Mouse (Mus musculus) heart, postnatal 0 days (tissue): ENCODE measurements around the gene Rtl9. TPM values are rescaled to one million over a fixed set of nuclear protein-coding genes. Genes with fewer than 3 reads are reported as not detected.

ENCODE experiments used
- ATAC-seq: fragments of 200-750 bp; cut with Nextera tagmentation; 2 replicates; pipeline ENCODE4 v1.8.0; 2017; ENCODE audit warnings: low read depth, moderate number of reproducible peaks, moderate library complexity; ENCODE audit not compliant: insufficient read depth
- DNase-seq: peaks from one replicate; pipeline ENCODE4 v3.0.0-alpha.2; 2016; ENCODE audit warnings: low spot score
- H3K27ac ChIP-seq: fragments of 300-500 bp; sonication (generic); 2 replicates; pipeline ENCODE4 v1.5.1; 2014; ENCODE audit warnings: low read depth, mild to moderate bottlenecking
- H3K27me3 ChIP-seq: fragments of 300-500 bp; sonication (generic); 2 replicates; pipeline ENCODE4 v1.6.1; 2014; ENCODE audit warnings: low read length, mixed read lengths; ENCODE audit not compliant: control insufficient read depth, insufficient read depth
- H3K36me3 ChIP-seq: fragments of 300-500 bp; sonication (generic); replicated peaks from 2 replicates; pipeline ENCODE4 v1.6.1; 2014; ENCODE audit warnings: low read length, mixed read lengths; ENCODE audit not compliant: control insufficient read depth, insufficient read depth
- H3K4me1 ChIP-seq: fragments of 300-500 bp; sonication (generic); 2 replicates; pipeline ENCODE4 v1.6.1; 2014; ENCODE audit warnings: antibody characterized with exemption; ENCODE audit not compliant: control insufficient read depth, insufficient read depth
- H3K4me2 ChIP-seq: fragments of 300-500 bp; sonication (generic); 2 replicates; pipeline ENCODE4 v1.6.1; 2014; ENCODE audit warnings: low read depth, mild to moderate bottlenecking, low read length, moderate library complexity
- H3K4me3 ChIP-seq: fragments of 300-500 bp; sonication (generic); 2 replicates; pipeline ENCODE4 v1.5.1; 2014; ENCODE audit warnings: low read depth, low read length
- H3K9ac ChIP-seq: fragments of 300-500 bp; sonication (generic); replicated peaks from 2 replicates; pipeline ENCODE4 v1.6.1; 2014; ENCODE audit warnings: low read depth, low read length, mixed read lengths
- H3K9me3 ChIP-seq: fragments of 300-500 bp; sonication (generic); replicated peaks from 2 replicates; pipeline ENCODE4 v1.6.1; 2016; ENCODE audit warnings: low read length; ENCODE audit not compliant: control insufficient read depth
- CTCF ChIP-seq: IDR thresholded peaks from 2 replicates; pipeline ENCODE4 v1.5.1; 2016; ENCODE audit warnings: antibody characterized with exemption, control low read depth, low read depth
- EP300 ChIP-seq: IDR thresholded peaks from 2 replicates; pipeline ENCODE4 v1.6.1; 2016; ENCODE audit warnings: antibody characterized with exemption, low read depth
- WGBS: fragments of 180-500 bp; shearing (Covaris S2); extraction: QIAGEN DNeasy Blood & Tissue Kit; methylation state at CpG from one replicate; pipeline ENCODE4 v1.1.7; 2014; 5-methylcytosine and 5-hydroxymethylcytosine counted together
- polyA plus RNA-seq: library from polyadenylated mRNA; unstranded; fragments of >200 nt; fragmentation: Nextera tagmentation; extraction: Ambion mirVana; gene quantifications from 2 replicates; pipeline ENCODE4 v1.2.1, GENCODE M21; 2015
- total RNA-seq: library from RNA; depleted of rRNA; stranded (reverse); fragments of >200 nt; gene quantifications from 2 replicates; pipeline ENCODE4 v1.2.3, GENCODE M21; 2014; ENCODE audit warnings: low replicate concordance; rRNA removed

The Rtl9 gene
- total RNA-seq (1.6 and 2.6 TPM in 2 replicates), polyA plus RNA-seq (0.15 TPM in 2 replicates)

DNA sequence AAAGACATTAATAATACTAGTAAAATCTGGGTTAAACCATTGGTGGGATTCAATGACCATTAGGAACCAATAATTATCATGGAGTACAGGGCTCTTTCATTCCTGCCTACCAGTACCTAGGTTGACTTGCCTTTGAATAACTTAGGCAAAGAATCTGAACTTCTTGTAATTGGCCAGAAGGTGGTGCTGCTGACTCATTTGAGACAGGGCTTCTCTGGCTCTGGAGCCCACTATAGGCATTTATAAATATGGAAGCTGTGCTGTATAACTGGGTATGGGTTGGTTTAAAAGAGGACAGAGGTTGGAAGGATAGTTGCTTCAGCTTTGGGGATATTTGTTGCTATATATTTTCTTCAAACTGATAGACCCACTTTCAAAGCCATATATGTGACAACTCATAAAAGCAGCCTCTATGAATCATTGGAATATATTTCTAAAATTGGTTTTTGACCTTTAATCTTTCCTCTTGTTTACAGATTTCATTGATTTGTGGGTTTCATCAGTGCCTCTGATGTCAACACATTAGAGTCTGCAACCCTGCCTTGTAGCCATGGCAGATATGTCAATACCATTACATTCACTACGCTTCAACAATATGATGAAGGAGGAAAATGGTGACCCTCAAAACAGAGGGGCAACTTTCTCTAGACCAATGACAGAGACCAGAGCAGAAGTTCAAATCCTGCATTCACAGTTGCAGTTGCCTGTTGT is at the start of gene Rtl9:
Rtl9 (plus strand) TSS at position 551 of the 711 bp plus-strand sequence.
- DNase-seq (peak; percentile 33), ATAC-seq (no peak)
- Histone ChIP-seq H3K27me3 (0 out of 2 replicates have a peak, but pooled peaks cover 3% of the 10 kb centered on the region), H3K4me1 (no peaks in the 10 kb centered on the region), H3K9me3 (no peaks in the 10 kb centered on the region), H3K36me3 (no peaks in the 10 kb centered on the region), H3K27ac (no peak within 1 kb of the TSS), H3K4me2 (no peak within 1 kb of the TSS), H3K9ac (no peak within 1 kb of the TSS), H3K4me3 (no peak within 1 kb of the TSS)
- WGBS, result 95% methylated on average over 1 of the region's 1 CpGs
- TF ChIP-seq CTCF (peak; percentile 64), EP300 (no peak)

- ATAC-seq, result no peak
- H3K9ac ChIP-seq, result no peak overlapping the region
Observed at GRCm38 (mm10) chrX:143051478-143051877, 47.9 kb upstream of the Rtl9 start.

GRCm38 (mm10) chrX:143051921-143052320 is 47.5 kb upstream of the Rtl9 start:
- no peak for TF ChIP-seq CTCF
- TF ChIP-seq EP300, result no peak
- Histone ChIP-seq H3K9me3 (no peaks in the 10 kb centered on the region), H3K27ac (no peak overlapping the region), H3K27me3 (no peaks in the 10 kb centered on the region), H3K9ac (no peak overlapping the region), H3K4me2 (no peak overlapping the region), H3K36me3 (no peaks in the 10 kb centered on the region), H3K4me3 (no peak overlapping the region), H3K4me1 (no peaks in the 10 kb centered on the region)
- ATAC-seq (no peak), DNase-seq (no peak)
- 60% methylated on average over 4 of the region's 4 CpGs for WGBS

More at GRCm38 (mm10) chrX:143051478-143051877, 47.9 kb upstream of the Rtl9 start:
- TF ChIP-seq CTCF, result peak; percentile 57
- no peak for TF ChIP-seq EP300
- Histone ChIP-seq H3K4me1 (no peaks in the 10 kb centered on the region), H3K27me3 (no peaks in the 10 kb centered on the region), H3K4me3 (no peak overlapping the region), H3K27ac (no peak overlapping the region), H3K4me2 (no peak overlapping the region), H3K9me3 (no peaks in the 10 kb centered on the region), H3K36me3 (no peaks in the 10 kb centered on the region)
- no peak for DNase-seq

DNA sequence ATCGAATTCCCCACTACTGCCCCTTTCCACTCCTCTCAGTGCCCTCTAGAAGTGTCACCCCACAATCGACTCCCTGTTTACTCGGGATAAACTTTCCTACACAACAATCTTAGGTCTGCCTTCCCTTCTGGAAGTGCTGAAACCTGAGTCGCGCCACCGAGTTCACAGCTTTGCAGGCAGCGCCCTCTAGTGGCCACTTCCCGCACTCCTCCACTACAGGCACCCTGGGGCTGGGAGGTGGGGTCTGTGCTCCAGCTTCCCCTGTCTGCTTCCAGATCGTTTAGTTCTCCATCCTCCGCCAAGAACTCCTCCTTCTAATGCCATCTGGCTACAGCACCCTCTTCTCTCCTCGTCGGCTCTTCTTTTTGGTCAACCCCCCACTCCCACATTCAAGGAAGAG is 40.6 kb upstream of the Rtl9 start:
- Histone ChIP-seq H3K4me3 (peak overlapping the region; percentile 13; the same call in 1 of the 2 replicates), H3K4me2 (peak overlapping the region; percentile 51), H3K9ac (no peak overlapping the region), H3K36me3 (no peaks in the 10 kb centered on the region), H3K9me3 (no peaks in the 10 kb centered on the region), H3K27me3 (no peaks in the 10 kb centered on the region), H3K4me1 (no peaks in the 10 kb centered on the region), H3K27ac (no peak overlapping the region)
- 6% methylated on average over 12 of the region's 12 CpGs for WGBS
- DNase-seq, result no peak
- peak; percentile 60 for ATAC-seq
- TF ChIP-seq EP300, result no peak
- peak; percentile 83 for TF ChIP-seq CTCF

GRCm38 (mm10) chrX:143062641-143063355 is 36.6 kb upstream of the Rtl9 start:
- ATAC-seq (no peak), DNase-seq (no peak)
- no peak overlapping the region for H3K4me2 ChIP-seq
- no peak overlapping the region for H3K4me3 ChIP-seq
- H3K9ac ChIP-seq, result no peak overlapping the region
- H3K9me3 ChIP-seq, result no peaks in the 10 kb centered on the region
- 69% methylated on average over 11 of the region's 11 CpGs for WGBS
- H3K27ac ChIP-seq, result no peak overlapping the region
- no peaks in the 10 kb centered on the region for H3K27me3 ChIP-seq
- TF ChIP-seq CTCF, result no peak
- no peak for TF ChIP-seq EP300
- H3K4me1 ChIP-seq, result no peaks in the 10 kb centered on the region
- no peaks in the 10 kb centered on the region for H3K36me3 ChIP-seq
